Mouse (Mus musculus) G1E (cell line): ENCODE data around the gene Slc37a3. TPM values are rescaled to one million over a fixed set of nuclear protein-coding genes. Genes with fewer than 3 reads are reported as not detected.
"Not testable (repeated sequence)": the region's sequence is repeated elsewhere in the genome, so short reads cannot be mapped to it uniquely, and the experiment has no call there.

Experiments used
- ATAC-seq: 2 replicates; pipeline ENCODE4 v1.8.0; 2016; ENCODE audit warnings: mild to moderate bottlenecking; ENCODE audit not compliant: insufficient number of reproducible peaks, poor library complexity, low FRiP score, severe bottlenecking; ENCODE audit errors: extremely low read depth
- DNase-seq: peaks from one replicate; pipeline ENCODE4 v3.0.0; 2012; ENCODE audit warnings: low spot score
- H3K27me3 ChIP-seq: 2 replicates; pipeline ENCODE4 v1.6.1; 2012; ENCODE audit warnings: mild to moderate bottlenecking, low read length, inconsistent platforms; ENCODE audit not compliant: insufficient read depth
- H3K36me3 ChIP-seq: replicated peaks from 2 replicates; pipeline ENCODE3; 2012; ENCODE audit warnings: mild to moderate bottlenecking, inconsistent platforms
- H3K4me1 ChIP-seq: 2 replicates; pipeline ENCODE4 v1.6.1; 2012; ENCODE audit warnings: low read depth, low read length, inconsistent platforms, mixed read lengths; ENCODE audit not compliant: insufficient read depth
- H3K4me3 ChIP-seq: 2 replicates; pipeline ENCODE4 v1.5.1; 2012; ENCODE audit warnings: low read depth, mild to moderate bottlenecking, inconsistent platforms, low read length, moderate library complexity, mixed read lengths
- H3K9me3 ChIP-seq: replicated peaks from 2 replicates; pipeline ENCODE4 v1.6.1; 2012; ENCODE audit warnings: inconsistent platforms
- CTCF ChIP-seq: IDR thresholded peaks from 2 replicates; pipeline ENCODE4 v1.5.1; 2012; ENCODE audit warnings: low read depth, low read length, inconsistent platforms, mixed read lengths
- GATA1 ChIP-seq: IDR thresholded peaks from 2 replicates; pipeline ENCODE4 v1.6.1; 2012; ENCODE audit warnings: borderline replicate concordance, low read length, inconsistent platforms, mixed read lengths
- GATA2 ChIP-seq: IDR thresholded peaks from 2 replicates; pipeline ENCODE4 v1.6.1; 2012; ENCODE audit warnings: low read depth, low read length, inconsistent platforms, borderline replicate concordance
- POLR2AphosphoS5 ChIP-seq: IDR thresholded peaks from 2 replicates; pipeline ENCODE4 v1.6.1; 2012; ENCODE audit warnings: low read depth, low read length, inconsistent platforms; ENCODE audit not compliant: insufficient replicate concordance
- TAL1 ChIP-seq: conservative IDR thresholded peaks from 2 replicates; pipeline ENCODE4 v1.6.1; 2012; ENCODE audit warnings: low read depth, low read length, inconsistent platforms, mixed read lengths
- polyA plus RNA-seq: library from polyadenylated mRNA; stranded (reverse); fragments of >175 nt; gene quantifications from 2 replicates; pipeline ENCODE4 v1.2.3, GENCODE M21; 2012
- total RNA-seq, 2 experiments: library from RNA; stranded (forward) in 1 of 2; stranded (reverse) in 1 of 2; fragments of 200-1000 nt in 1 of 2; fragments of >200 nt in 1 of 2; fragmentation: Nextera tagmentation in 1 of 2; gene quantifications; 2 replicates each; pipeline ENCODE4 v1.2.3; 2014 to 2017

Slc37a3 gene
- total and polyA plus RNA-seq, 3 experiments, result 2.1 to 22.4 (median 18.0) TPM

GRCm38 (mm10) chr6:39419851-39420721, 42.6 kb upstream of the Slc37a3 start, which contains the start of gene Mkrn1:
Gene Mkrn1 (minus strand): TSS chr6:39420462.
- DNase-seq, result peak; percentile 89
- peak; percentile 59; the same call in 1 of the 2 replicates for ATAC-seq
- peaks cover 11% of the 10 kb centered on the region for H3K36me3 ChIP-seq
- no peak for TF ChIP-seq GATA1
- no peak for TF ChIP-seq TAL1
- no peak for TF ChIP-seq POLR2AphosphoS5
- TF ChIP-seq GATA2, result no peak
- TF ChIP-seq CTCF, result no peak
- H3K27me3 ChIP-seq, result no peaks in the 10 kb centered on the region
- peaks cover 58% of the 10 kb centered on the region for H3K4me1 ChIP-seq
- H3K9me3 ChIP-seq, result no peaks in the 10 kb centered on the region
- peak within 1 kb of the TSS; percentile 100 for H3K4me3 ChIP-seq

- H3K4me3 ChIP-seq, result peak overlapping the region; percentile 100
- peaks cover 58% of the 10 kb centered on the region for H3K4me1 ChIP-seq
- no peak for TF ChIP-seq CTCF
- TF ChIP-seq TAL1, result no peak
- no peak for TF ChIP-seq GATA1
- no peak for TF ChIP-seq POLR2AphosphoS5
- no peak for TF ChIP-seq GATA2
- H3K27me3 ChIP-seq, result no peaks in the 10 kb centered on the region
- peaks cover 17% of the 10 kb centered on the region for H3K36me3 ChIP-seq
- ATAC-seq, result no peak
- DNase-seq, result no peak
- H3K9me3 ChIP-seq, result no peaks in the 10 kb centered on the region
Observed at GRCm38 (mm10) chr6:39419386-39419850, 41.9 kb upstream of the Slc37a3 start.

GRCm38 (mm10) chr6:39416654-39417053, 39.2 kb upstream of the Slc37a3 start:
- not testable (repeated sequence) for H3K9me3 ChIP-seq, ATAC-seq, H3K27me3 ChIP-seq, DNase-seq, H3K4me3 ChIP-seq
- peaks cover 38% of the 10 kb centered on the region for H3K4me1 ChIP-seq
- H3K36me3 ChIP-seq, result peaks cover 28% of the 10 kb centered on the region

GRCm38 (mm10) chr6:39415762-39416161, 38.3 kb upstream of the Slc37a3 start:
- Histone ChIP-seq H3K4me3 (no peak overlapping the region), H3K4me1 (peaks cover 36% of the 10 kb centered on the region), H3K36me3 (peaks cover 32% of the 10 kb centered on the region), H3K27me3 (no peaks in the 10 kb centered on the region), H3K9me3 (no peaks in the 10 kb centered on the region)
- TF ChIP-seq GATA2 (no peak), POLR2AphosphoS5 (no peak), TAL1 (no peak), CTCF (peak; percentile 62), GATA1 (no peak)
- ATAC-seq (no peak), DNase-seq (no peak)

GRCm38 (mm10) chr6:39414106-39414505, 36.6 kb upstream of the Slc37a3 start:
- Histone ChIP-seq H3K27me3 (no peaks in the 10 kb centered on the region), H3K4me1 (peaks cover 29% of the 10 kb centered on the region), H3K9me3 (no peaks in the 10 kb centered on the region), H3K4me3 (no peak overlapping the region), H3K36me3 (peaks cover 46% of the 10 kb centered on the region)
- TF ChIP-seq CTCF, result no peak
- no peak for TF ChIP-seq GATA2
- TF ChIP-seq POLR2AphosphoS5, result no peak
- TF ChIP-seq TAL1, result no peak
- TF ChIP-seq GATA1, result no peak
- no peak for DNase-seq
- no peak for ATAC-seq

- no peaks in the 10 kb centered on the region for H3K27me3 ChIP-seq
- ATAC-seq, result no peak; the same call in none of the 2 replicates
- H3K4me1 ChIP-seq, result peaks cover 5% of the 10 kb centered on the region; the same call in 1 of the 2 replicates
- H3K36me3 ChIP-seq, result peaks cover 80% of the 10 kb centered on the region
- no peak for TF ChIP-seq POLR2AphosphoS5
- no peak for TF ChIP-seq GATA1
- TF ChIP-seq CTCF, result no peak
- TF ChIP-seq GATA2, result no peak
- no peak for TF ChIP-seq TAL1
- H3K9me3 ChIP-seq, result no peaks in the 10 kb centered on the region
- H3K4me3 ChIP-seq, result no peak overlapping the region
- DNase-seq, result no peak
Observed at GRCm38 (mm10) chr6:39406480-39406879, 29.0 kb upstream of the Slc37a3 start.
